Mouse (Mus musculus): ENCODE measurements around the gene Wdr5.
A peak's percentile ranks its signal among the peaks of the same experiment; 100 is the strongest.

The Wdr5 gene

GRCm38 (mm10) chr2:27514639-27515328 lies at the start of gene Wdr5:
Gene Wdr5 (plus strand): TSS chr2:27515157.
- ATAC-seq (ENCODE audit: low TSS enrichment): peak; percentile 88

GRCm38 (mm10) chr2:27469292-27469990 lies 45.5 kb upstream of the Wdr5 start:
- ATAC-seq (ENCODE audit: low TSS enrichment): no peak

GRCm38 (mm10) chr2:27469991-27470355 lies 45.0 kb upstream of the Wdr5 start:
- ATAC-seq (ENCODE audit: low TSS enrichment): no peak

- ATAC-seq (ENCODE audit: low TSS enrichment): no peak
Observed at GRCm38 (mm10) chr2:27470535-27470934, 44.4 kb upstream of the Wdr5 start.

- ATAC-seq (ENCODE audit: low TSS enrichment): no peak
Observed at GRCm38 (mm10) chr2:27471170-27471584, 43.8 kb upstream of the Wdr5 start.

GRCm38 (mm10) chr2:27473061-27473765 lies 41.7 kb upstream of the Wdr5 start:
- ATAC-seq (ENCODE audit: low TSS enrichment): no peak

GRCm38 (mm10) chr2:27473911-27474310 lies 41.0 kb upstream of the Wdr5 start:
- ATAC-seq (ENCODE audit: low TSS enrichment): no peak

- peak; percentile 28 for ATAC-seq (ENCODE audit: low TSS enrichment)
Observed at GRCm38 (mm10) chr2:27474621-27475484, 40.1 kb upstream of the Wdr5 start.

GRCm38 (mm10) chr2:27475495-27476302 lies 39.3 kb upstream of the Wdr5 start:
- ATAC-seq (ENCODE audit: low TSS enrichment): peak; percentile 93

GRCm38 (mm10) chr2:27476303-27477192 lies 38.4 kb upstream of the Wdr5 start:
- no peak for ATAC-seq (ENCODE audit: low TSS enrichment)

GRCm38 (mm10) chr2:27479821-27480220 lies 35.1 kb upstream of the Wdr5 start:
- ATAC-seq (ENCODE audit: low TSS enrichment): no peak

GRCm38 (mm10) chr2:27480367-27480766 lies 34.6 kb upstream of the Wdr5 start:
- ATAC-seq (ENCODE audit: low TSS enrichment): no peak

- no peak for ATAC-seq (ENCODE audit: low TSS enrichment)
Observed at GRCm38 (mm10) chr2:27482265-27482861, 32.6 kb upstream of the Wdr5 start.

GRCm38 (mm10) chr2:27486725-27487124 lies 28.2 kb upstream of the Wdr5 start:
- no peak for ATAC-seq (ENCODE audit: low TSS enrichment)

- ATAC-seq (ENCODE audit: low TSS enrichment): no peak
Observed at GRCm38 (mm10) chr2:27487336-27488049, 27.5 kb upstream of the Wdr5 start.

- no peak for ATAC-seq (ENCODE audit: low TSS enrichment)
Observed at GRCm38 (mm10) chr2:27488362-27488761, 26.6 kb upstream of the Wdr5 start.

- ATAC-seq (ENCODE audit: low TSS enrichment): no peak
Observed at GRCm38 (mm10) chr2:27490939-27491338, 24.0 kb upstream of the Wdr5 start.

- ATAC-seq (ENCODE audit: low TSS enrichment): no peak
Observed at GRCm38 (mm10) chr2:27493971-27494370, 21.0 kb upstream of the Wdr5 start.

Data from frontal cortex, adult (tissue).